ENCODE assay signal across 10 mouse cellular contexts in genomic region chr5:120610906-120611305, GRCm38 (mm10). TPM values are rescaled to one million over a fixed set of nuclear protein-coding genes. Genes with fewer than 3 reads are reported as not detected.
DNase-seq lines count a peak whose midpoint lies in the region; ATAC-seq lines count a peak whose summit lies in the region.
"Had no signal": no experiment of that assay in that cellular context is flagged by ENCODE, and none has a peak within 500 bp of the region (broad histone marks: within the 10 kb centered on the region; RNA-seq: fewer than 3 reads in every experiment).

No protein-coding gene starts in this region.

- no peak for DNase-seq in liver, embryonic 11.5 days (ENCODE audit: low spot score)
- no peak for DNase-seq in liver
- DNase-seq in naive thymus-derived CD4-positive, alpha-beta T cell, adult 2 months (ENCODE audit: low read depth) = peak; percentile 19
- DNase-seq in gastrocnemius, adult 8-10 months (ENCODE audit: low spot score in 2 of 2) = no peak
- DNase-seq: embryo, embryonic 11 days; layer of hippocampus, postnatal 36 days; right cerebral cortex, adult 18-20 months had no signal

- H3K36me3 ChIP-seq in liver, embryonic 11.5 days (ENCODE audit: control insufficient read depth, insufficient read depth, low read length) = peaks cover 12% of the 10 kb centered on the region; the same call in 1 of the 2 replicates
- no peaks in the 10 kb centered on the region; the same call in 1 of the 2 replicates for H3K36me3 ChIP-seq in forebrain, embryonic 15.5 days
- H3K36me3 ChIP-seq in kidney, embryonic 16.5 days (ENCODE audit: insufficient read depth, low read length) = peaks cover 6% of the 10 kb centered on the region

- peaks cover 15% of the 10 kb centered on the region for H3K4me1 ChIP-seq in liver, embryonic 11.5 days (replicated peaks; ENCODE audit: control insufficient read depth, insufficient read depth, low read length)
- peaks cover 33% of the 10 kb centered on the region for H3K4me1 ChIP-seq in forebrain, embryonic 15.5 days
- peaks cover 14% of the 10 kb centered on the region for H3K4me1 ChIP-seq in kidney, embryonic 16.5 days (ENCODE audit: insufficient read depth, low read length)

- H3K4me2 ChIP-seq in liver, embryonic 11.5 days = peak overlapping the region; percentile 73
- peak overlapping the region; percentile 71 for H3K4me2 ChIP-seq in forebrain, embryonic 15.5 days (replicated peaks)
- H3K4me2 ChIP-seq in kidney, embryonic 16.5 days (replicated peaks; ENCODE audit: low read depth, low read length) = peak overlapping the region; percentile 82; the same call in 1 of the 2 replicates

- ATAC-seq in liver, embryonic 11.5 days (replicated peaks; ENCODE audit: low FRiP score) = no peak
- no peak for ATAC-seq in forebrain, embryonic 15.5 days (replicated peaks)
- ATAC-seq in kidney, embryonic 16.5 days (ENCODE audit: low FRiP score, low TSS enrichment) = no peak
- no peak for ATAC-seq in monocyte, adult 5-6 weeks (replicated peaks; ENCODE audit: insufficient number of reproducible peaks, low FRiP score, low TSS enrichment, poor library complexity, severe bottlenecking)

- peaks cover 3% of the 10 kb centered on the region; the same call in 1 of the 2 replicates for H3K9me3 ChIP-seq in liver, embryonic 11.5 days (ENCODE audit: control insufficient read depth, low read length)
- no peaks in the 10 kb centered on the region for H3K9me3 ChIP-seq in forebrain, embryonic 15.5 days
- H3K9me3 ChIP-seq in kidney, embryonic 16.5 days (ENCODE audit: low read length) = peaks cover 3% of the 10 kb centered on the region; the same call in 1 of the 2 replicates

- H3K9ac ChIP-seq in liver, embryonic 11.5 days (ENCODE audit: low read depth, low read length) = no peak overlapping the region
- H3K9ac ChIP-seq in forebrain, embryonic 15.5 days (replicated peaks) = no peak overlapping the region
- H3K9ac ChIP-seq in kidney, embryonic 16.5 days (replicated peaks; ENCODE audit: low read length) = peak overlapping the region; percentile 75; the same call in 1 of the 2 replicates

- no peak overlapping the region for H3K27ac ChIP-seq in liver, embryonic 11.5 days (ENCODE audit: low read depth, low read length)
- H3K27ac ChIP-seq in forebrain, embryonic 15.5 days (replicated peaks) = no peak overlapping the region
- H3K27ac ChIP-seq in kidney, embryonic 16.5 days (ENCODE audit: low read length) = no peak overlapping the region

- 89% methylated on average over 5 of the region's 5 CpGs for WGBS in liver, embryonic 11.5 days
- 95% methylated on average over 5 of the region's 5 CpGs for WGBS in forebrain, embryonic 15.5 days
- WGBS in kidney, embryonic 16.5 days = 91% methylated on average over 5 of the region's 5 CpGs

- no peaks in the 10 kb centered on the region for H3K27me3 ChIP-seq in liver, embryonic 11.5 days (replicated peaks; ENCODE audit: control insufficient read depth, insufficient read depth, low read length)
- no peaks in the 10 kb centered on the region for H3K27me3 ChIP-seq in forebrain, embryonic 15.5 days
- H3K27me3 ChIP-seq in kidney, embryonic 16.5 days (ENCODE audit: insufficient read depth, low read length) = no peaks in the 10 kb centered on the region

- H3K4me3 ChIP-seq in liver, embryonic 11.5 days (ENCODE audit: low read depth, low read length) = peak overlapping the region; percentile 82
- peak overlapping the region; percentile 62; the same call in 1 of the 2 replicates for H3K4me3 ChIP-seq in forebrain, embryonic 15.5 days
- H3K4me3 ChIP-seq in kidney, embryonic 16.5 days (ENCODE audit: low read length) = no peak overlapping the region

RNA-seq across cellular contexts. Expression of gene Rita1, which starts 1.5 kb away (rescaled TPM):
- polyA plus RNA-seq in liver, embryonic 11.5 days (2014; fragmentation: Nextera tagmentation; extraction: Ambion mirVana) = 9.0 and 13.1 TPM in 2 replicates
- 22.4 and 23.0 TPM in 2 replicates for polyA plus RNA-seq in forebrain, embryonic 15.5 days (2015; fragmentation: Nextera tagmentation; extraction: Ambion mirVana)
- 18.0 and 18.4 TPM in 2 replicates for polyA plus RNA-seq in kidney, embryonic 16.5 days (2015; fragmentation: Nextera tagmentation; extraction: Ambion mirVana)
- total RNA-seq in monocyte, adult 5-6 weeks (2017) = 0.43 to 4.0 TPM (median 1.1 TPM) in 3 replicates
- total RNA-seq in gastrocnemius, adult 8-10 months (2022) = 1 to 10 TPM; 4.9 to 8.3 (median 6.4) TPM

RNA-seq across cellular contexts. Expression of gene Ddx54, which starts 1.6 kb away (rescaled TPM):
- 46.7 and 47.0 TPM in 2 replicates for polyA plus RNA-seq in liver, embryonic 11.5 days (2014; fragmentation: Nextera tagmentation; extraction: Ambion mirVana)
- 46.9 and 49.0 TPM in 2 replicates for polyA plus RNA-seq in forebrain, embryonic 15.5 days (2015; fragmentation: Nextera tagmentation; extraction: Ambion mirVana)
- 53.7 and 54.8 TPM in 2 replicates for polyA plus RNA-seq in kidney, embryonic 16.5 days (2015; fragmentation: Nextera tagmentation; extraction: Ambion mirVana)
- 42.2 to 59.5 TPM (median 55.9 TPM) in 3 replicates for total RNA-seq in monocyte, adult 5-6 weeks (2017)
- 10 to 100 TPM; 16.7 to 19.7 (median 17.3) TPM for total RNA-seq in gastrocnemius, adult 8-10 months (2022)

RNA-seq across cellular contexts. Expression of gene Iqcd, which starts 22.1 kb away (rescaled TPM):
- polyA plus RNA-seq in liver, embryonic 11.5 days (2014; fragmentation: Nextera tagmentation; extraction: Ambion mirVana) = 1.3 and 1.5 TPM in 2 replicates
- 1.5 and 2.1 TPM in 2 replicates for polyA plus RNA-seq in forebrain, embryonic 15.5 days (2015; fragmentation: Nextera tagmentation; extraction: Ambion mirVana)
- 1.5 TPM in 2 replicates for polyA plus RNA-seq in kidney, embryonic 16.5 days (2015; fragmentation: Nextera tagmentation; extraction: Ambion mirVana)
- total RNA-seq in monocyte, adult 5-6 weeks (2017) = 0.57 TPM in 1 of 3 replicates, not detected in the others
- not detected for total RNA-seq in gastrocnemius, adult 8-10 months (2022)

RNA-seq across cellular contexts. Expression of gene Tpcn1, which starts 22.4 kb away (rescaled TPM):
- 27.4 and 29.7 TPM in 2 replicates for polyA plus RNA-seq in liver, embryonic 11.5 days (2014; fragmentation: Nextera tagmentation; extraction: Ambion mirVana)
- polyA plus RNA-seq in forebrain, embryonic 15.5 days (2015; fragmentation: Nextera tagmentation; extraction: Ambion mirVana) = 17.4 and 19.9 TPM in 2 replicates
- polyA plus RNA-seq in kidney, embryonic 16.5 days (2015; fragmentation: Nextera tagmentation; extraction: Ambion mirVana) = 30.6 and 34.1 TPM in 2 replicates
- 8.1 to 8.8 TPM (median 8.5 TPM) in 3 replicates for total RNA-seq in monocyte, adult 5-6 weeks (2017)
- total RNA-seq in gastrocnemius, adult 8-10 months (2022) = 10 to 100 TPM; 39.3 to 42.7 (median 41.5) TPM

RNA-seq across cellular contexts. Expression of gene Cfap73, which starts 23.1 kb away (rescaled TPM):
- polyA plus RNA-seq in liver, embryonic 11.5 days (2014; fragmentation: Nextera tagmentation; extraction: Ambion mirVana) = not detected in 2 replicates
- 0.47 and 1.2 TPM in 2 replicates for polyA plus RNA-seq in forebrain, embryonic 15.5 days (2015; fragmentation: Nextera tagmentation; extraction: Ambion mirVana)
- not detected in 2 replicates for polyA plus RNA-seq in kidney, embryonic 16.5 days (2015; fragmentation: Nextera tagmentation; extraction: Ambion mirVana)
- not detected in 3 replicates for total RNA-seq in monocyte, adult 5-6 weeks (2017)
- not detected for total RNA-seq in gastrocnemius, adult 8-10 months (2022)
